Mouse (Mus musculus) forelimb bud, embryonic 11.5 days (tissue): Measurements from ENCODE around the gene Eprs.

Source experiments
- DNase-seq: peaks from one replicate; pipeline ENCODE4 v3.0.0-alpha.2; 2012; ENCODE audit warnings: low read depth, low spot score

Gene Eprs

GRCm38 (mm10) chr1:185449727-185450126 lies 86.9 kb downstream of the Eprs start:
- DNase-seq = no peak

GRCm38 (mm10) chr1:185451077-185451476 lies 88.2 kb downstream of the Eprs start:
- no peak for DNase-seq

- DNase-seq = no peak
Measured at GRCm38 (mm10) chr1:185451495-185451894, 88.7 kb downstream of the Eprs start.

GRCm38 (mm10) chr1:185452461-185452860 lies 89.6 kb downstream of the Eprs start:
- DNase-seq = no peak

GRCm38 (mm10) chr1:185454144-185454543 lies 91.3 kb downstream of the Eprs start:
- no peak for DNase-seq

- peak; percentile 26 for DNase-seq
Measured at GRCm38 (mm10) chr1:185454575-185454954, 91.7 kb downstream of the Eprs start, which contains the start of gene Slc30a10. Slc30a10 (plus strand) TSS chr1:185454848.

GRCm38 (mm10) chr1:185454955-185455701 lies 92.3 kb downstream of the Eprs start:
- peak; percentile 59 for DNase-seq

- DNase-seq = no peak
Measured at GRCm38 (mm10) chr1:185456327-185456726, 93.5 kb downstream of the Eprs start.

GRCm38 (mm10) chr1:185460096-185460495 lies 97.3 kb downstream of the Eprs start:
- DNase-seq = no peak

GRCm38 (mm10) chr1:185462889-185463288 lies 100.0 kb downstream of the Eprs start:
- DNase-seq = no peak

GRCm38 (mm10) chr1:185469551-185470021 lies 106.7 kb downstream of the Eprs start:
- DNase-seq = no peak

GRCm38 (mm10) chr1:185472025-185472720 lies 109.3 kb downstream of the Eprs start:
- no peak for DNase-seq

GRCm38 (mm10) chr1:185472730-185473129 lies 109.9 kb downstream of the Eprs start:
- no peak for DNase-seq

GRCm38 (mm10) chr1:185473437-185473836 lies 110.6 kb downstream of the Eprs start:
- no peak for DNase-seq
